ENCODE assay signal across 8 mouse cellular contexts in genomic region chr12:99644966-99645365, GRCm38 (mm10).
DNase-seq lines count a peak whose midpoint lies in the region; ATAC-seq and TF ChIP-seq lines count a peak whose summit lies in the region.

No protein-coding gene starts in this region.

- peak; percentile 96 for ATAC-seq in kidney, embryonic 16.5 days (ENCODE audit: low FRiP score, low TSS enrichment)
- ATAC-seq in embryonic facial prominence, embryonic 15.5 days (ENCODE audit: insufficient number of reproducible peaks, low FRiP score, low TSS enrichment, low read depth) = peak; percentile 87
- peak; percentile 100 for ATAC-seq in intestine, embryonic 14.5 days (replicated peaks; ENCODE audit: low FRiP score, low TSS enrichment, low read depth)
- peak; percentile 90 for ATAC-seq in midbrain, postnatal 0 days (ENCODE audit: low FRiP score)

- no peak for TF ChIP-seq POLR2A in kidney, adult 2 months (IDR thresholded peaks at IDR 0.05; ENCODE audit: low read depth, low read length)

- TF ChIP-seq CTCF in kidney, adult 2 months (conservative IDR thresholded peaks at IDR 0.05; ENCODE audit: insufficient read depth, insufficient read length, low read depth, low read length) = no peak
- no peak for TF ChIP-seq CTCF in midbrain, postnatal 0 days (IDR thresholded peaks at IDR 0.05)

- H3K27ac ChIP-seq in kidney, embryonic 16.5 days (ENCODE audit: low read length) = no peak overlapping the region
- no peak overlapping the region for H3K27ac ChIP-seq in kidney, adult 2 months (ENCODE audit: insufficient read depth, low read depth, low read length)
- no peak overlapping the region for H3K27ac ChIP-seq in embryonic facial prominence, embryonic 15.5 days (replicated peaks)
- H3K27ac ChIP-seq in intestine, embryonic 14.5 days (ENCODE audit: low read depth) = no peak overlapping the region
- no peak overlapping the region for H3K27ac ChIP-seq in midbrain, postnatal 0 days (ENCODE audit: low read depth, low read length)

- no peaks in the 10 kb centered on the region for H3K4me1 ChIP-seq in kidney, embryonic 16.5 days (ENCODE audit: insufficient read depth, low read length)
- H3K4me1 ChIP-seq in kidney, adult 2 months (ENCODE audit: control insufficient read depth, insufficient read depth, low read length) = no peaks in the 10 kb centered on the region
- peaks cover 19% of the 10 kb centered on the region for H3K4me1 ChIP-seq in embryonic facial prominence, embryonic 15.5 days
- no peaks in the 10 kb centered on the region; the same call in 1 of the 2 replicates for H3K4me1 ChIP-seq in intestine, embryonic 14.5 days (replicated peaks; ENCODE audit: control insufficient read depth, insufficient read depth, low read length)
- H3K4me1 ChIP-seq in midbrain, postnatal 0 days (ENCODE audit: insufficient read depth, low read length) = peaks cover 6% of the 10 kb centered on the region; the same call in 1 of the 2 replicates

- no peak overlapping the region for H3K4me3 ChIP-seq in kidney, embryonic 16.5 days (ENCODE audit: low read length)
- H3K4me3 ChIP-seq in kidney, adult 2 months (ENCODE audit: insufficient read depth, low read depth, low read length) = no peak overlapping the region
- no peak overlapping the region for H3K4me3 ChIP-seq in embryonic facial prominence, embryonic 15.5 days (replicated peaks)
- no peak overlapping the region for H3K4me3 ChIP-seq in intestine, embryonic 14.5 days (ENCODE audit: low read depth, low read length)
- no peak overlapping the region for H3K4me3 ChIP-seq in midbrain, postnatal 0 days (ENCODE audit: low read depth, low read length)

- H3K4me2 ChIP-seq in kidney, embryonic 16.5 days (replicated peaks; ENCODE audit: low read depth, low read length) = no peak overlapping the region
- H3K4me2 ChIP-seq in embryonic facial prominence, embryonic 15.5 days (replicated peaks) = no peak overlapping the region
- no peak overlapping the region for H3K4me2 ChIP-seq in intestine, embryonic 14.5 days (ENCODE audit: low read length)
- no peak overlapping the region for H3K4me2 ChIP-seq in midbrain, postnatal 0 days (ENCODE audit: low read depth, low read length, poor library complexity, severe bottlenecking)

- H3K27me3 ChIP-seq in kidney, embryonic 16.5 days (ENCODE audit: insufficient read depth, low read length) = no peaks in the 10 kb centered on the region
- H3K27me3 ChIP-seq in kidney, adult 2 months (replicated peaks; ENCODE audit: control insufficient read depth, insufficient read depth, low read length) = no peaks in the 10 kb centered on the region
- H3K27me3 ChIP-seq in embryonic facial prominence, embryonic 15.5 days = no peaks in the 10 kb centered on the region
- no peaks in the 10 kb centered on the region for H3K27me3 ChIP-seq in intestine, embryonic 14.5 days (replicated peaks; ENCODE audit: control insufficient read depth, insufficient read depth, low read length)
- no peaks in the 10 kb centered on the region for H3K27me3 ChIP-seq in midbrain, postnatal 0 days (ENCODE audit: insufficient read depth, low read length)

- H3K36me3 ChIP-seq in kidney, embryonic 16.5 days (ENCODE audit: insufficient read depth, low read length) = 0 out of 2 replicates have a peak, but pooled peaks cover 2% of the 10 kb centered on the region
- no peaks in the 10 kb centered on the region for H3K36me3 ChIP-seq in kidney, adult 2 months (ENCODE audit: control insufficient read depth, insufficient read depth, low read length)
- no peaks in the 10 kb centered on the region for H3K36me3 ChIP-seq in embryonic facial prominence, embryonic 15.5 days
- no peaks in the 10 kb centered on the region for H3K36me3 ChIP-seq in intestine, embryonic 14.5 days (ENCODE audit: control insufficient read depth, insufficient read depth, low read length)
- no peaks in the 10 kb centered on the region for H3K36me3 ChIP-seq in midbrain, postnatal 0 days (ENCODE audit: insufficient read depth, low read length)

- no peak overlapping the region for H3K9ac ChIP-seq in kidney, embryonic 16.5 days (replicated peaks; ENCODE audit: low read length)
- H3K9ac ChIP-seq in embryonic facial prominence, embryonic 15.5 days = no peak overlapping the region
- H3K9ac ChIP-seq in intestine, embryonic 14.5 days (ENCODE audit: low read length) = no peak overlapping the region
- H3K9ac ChIP-seq in midbrain, postnatal 0 days (replicated peaks; ENCODE audit: low read length, poor library complexity, severe bottlenecking) = no peak overlapping the region

- WGBS in kidney, embryonic 16.5 days = 91% methylated on average over 37 of the region's 37 CpGs
- 96% methylated on average over 37 of the region's 37 CpGs for WGBS in kidney, adult 2 months
- 95% methylated on average over 37 of the region's 37 CpGs for WGBS in embryonic facial prominence, embryonic 15.5 days
- WGBS in intestine, embryonic 14.5 days = 92% methylated on average over 37 of the region's 37 CpGs
- 90% methylated on average over 37 of the region's 37 CpGs for WGBS in midbrain, postnatal 0 days

- H3K9me3 ChIP-seq in kidney, embryonic 16.5 days (ENCODE audit: low read length) = peaks cover 27% of the 10 kb centered on the region
- H3K9me3 ChIP-seq in embryonic facial prominence, embryonic 15.5 days (replicated peaks) = peaks cover 28% of the 10 kb centered on the region
- peaks cover 20% of the 10 kb centered on the region; the same call in 1 of the 2 replicates for H3K9me3 ChIP-seq in intestine, embryonic 14.5 days (ENCODE audit: control insufficient read depth, low read length)
- peaks cover 6% of the 10 kb centered on the region; the same call in 1 of the 2 replicates for H3K9me3 ChIP-seq in midbrain, postnatal 0 days (ENCODE audit: low read length)

- DNase-seq in kidney, adult 2 months = no peak
- DNase-seq in intestine, embryonic 14.5 days (ENCODE audit: low spot score) = no peak
- DNase-seq in midbrain, postnatal 0 days (ENCODE audit: low spot score) = no peak
- DNase-seq in layer of hippocampus, postnatal 14 days (ENCODE audit: low spot score in 2 of 2) = no peak
- DNase-seq in cerebellum, postnatal 4 days (ENCODE audit: low spot score in 2 of 2) = no peak
- DNase-seq in kidney, adult 9 months = no peak
